Mouse (Mus musculus): ENCODE data around the gene Cryzl2. TPM values are rescaled to one million over a fixed set of nuclear protein-coding genes. Genes with fewer than 3 reads are reported as not detected.

The Cryzl2 gene
- 27.0 and 29.5 TPM in 2 replicates for polyA plus RNA-seq (2015; fragmentation: Nextera tagmentation; extraction: Ambion mirVana)

DNA sequence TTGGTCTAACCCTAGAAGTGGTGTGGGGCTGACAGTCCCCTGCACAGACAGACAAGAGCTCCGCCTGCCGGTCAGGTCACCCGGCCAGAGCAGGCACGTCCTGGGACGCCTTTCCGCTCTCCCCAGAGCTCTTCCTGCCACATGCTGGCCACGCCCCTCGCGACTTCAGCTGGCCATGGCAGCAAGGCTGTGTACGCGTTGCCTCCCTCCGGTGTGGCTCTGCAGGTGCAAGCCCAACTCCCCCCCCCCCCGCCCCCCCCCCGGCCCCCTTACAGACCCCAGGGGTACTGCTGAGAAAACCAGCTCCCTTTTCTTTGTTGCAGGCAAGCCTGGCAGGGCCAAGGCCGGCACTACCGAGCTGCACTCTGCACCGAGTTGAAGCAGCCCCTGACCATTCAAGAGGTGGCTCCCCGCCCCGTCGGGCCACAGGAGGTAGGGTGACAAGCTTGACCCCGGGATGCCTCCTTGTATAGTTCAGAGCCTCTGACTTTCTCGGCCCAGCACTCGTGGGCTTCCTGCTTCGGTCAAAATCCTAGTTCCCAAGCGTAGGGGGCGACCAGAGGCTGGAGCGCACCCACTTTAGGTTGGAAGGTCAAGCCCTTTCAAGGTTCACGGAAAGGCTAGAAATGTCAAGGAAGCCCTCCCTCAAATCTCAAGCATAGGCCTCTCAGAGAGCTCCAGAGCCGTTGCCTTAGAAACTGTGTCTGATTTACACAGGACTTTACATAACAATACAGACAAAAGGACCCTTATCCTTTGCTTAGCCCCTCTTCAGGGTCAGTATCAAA lies at the start of gene Cryzl2:
Gene Cryzl2 (plus strand): TSS at position 157 of the 788 bp plus-strand sequence.
- H3K9ac ChIP-seq = peak within 1 kb of the TSS; percentile 83
- H3K4me1 ChIP-seq = peaks cover 24% of the 10 kb centered on the region
- H3K27me3 ChIP-seq (replicated peaks) = no peaks in the 10 kb centered on the region
- H3K36me3 ChIP-seq = peaks cover 3% of the 10 kb centered on the region; the same call in 1 of the 2 replicates
- 8% methylated on average over 29 of the region's 29 CpGs for WGBS
- peak within 1 kb of the TSS; percentile 74 for H3K4me2 ChIP-seq
- H3K9me3 ChIP-seq = no peaks in the 10 kb centered on the region
- no peak within 1 kb of the TSS for H3K27ac ChIP-seq (replicated peaks)
- ATAC-seq (ENCODE audit: extremely low read depth, insufficient number of reproducible peaks, low FRiP score, low TSS enrichment) = peak; percentile 84
- H3K4me3 ChIP-seq = peak within 1 kb of the TSS; percentile 52

DNA sequence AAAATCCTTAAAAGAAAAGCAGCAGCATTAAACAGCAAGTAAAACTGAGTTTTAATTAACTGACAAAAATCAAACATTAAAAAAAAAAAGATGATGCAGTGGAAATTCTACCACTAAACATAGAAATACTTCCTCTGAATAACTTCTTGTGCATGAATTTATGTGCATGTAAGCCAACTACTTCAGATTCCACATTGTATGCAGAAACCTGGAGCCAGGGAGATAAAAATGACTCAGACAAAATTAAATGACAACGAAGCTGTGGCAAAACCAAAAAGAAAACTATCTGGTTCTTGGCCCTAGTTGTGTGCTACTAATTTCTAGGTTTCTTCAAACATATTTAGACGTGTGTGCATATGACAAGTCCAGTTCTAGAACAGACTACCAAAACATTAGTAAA lies 48.7 kb upstream of the Cryzl2 start:
- H3K4me3 ChIP-seq = no peak overlapping the region
- H3K9me3 ChIP-seq = no peaks in the 10 kb centered on the region
- 59% methylated on average over 2 of the region's 2 CpGs for WGBS
- peak overlapping the region; percentile 80; the same call in 1 of the 2 replicates for H3K4me2 ChIP-seq
- no peaks in the 10 kb centered on the region for H3K36me3 ChIP-seq
- no peak overlapping the region for H3K9ac ChIP-seq
- no peaks in the 10 kb centered on the region for H3K27me3 ChIP-seq (replicated peaks)
- peaks cover 51% of the 10 kb centered on the region for H3K4me1 ChIP-seq
- H3K27ac ChIP-seq (replicated peaks) = no peak overlapping the region
- ATAC-seq (ENCODE audit: extremely low read depth, insufficient number of reproducible peaks, low FRiP score, low TSS enrichment) = no peak

GRCm38 (mm10) chr1:157410937-157411336 lies 47.4 kb upstream of the Cryzl2 start:
- WGBS = 9% methylated on average over 8 of the region's 8 CpGs
- ATAC-seq (ENCODE audit: extremely low read depth, insufficient number of reproducible peaks, low FRiP score, low TSS enrichment) = no peak
- Histone ChIP-seq H3K4me1 (peaks cover 50% of the 10 kb centered on the region), H3K9me3 (no peaks in the 10 kb centered on the region), H3K27ac (replicated peaks) (peak overlapping the region; percentile 95; the same call in 1 of the 2 replicates), H3K4me2 (peak overlapping the region; percentile 80), H3K36me3 (no peaks in the 10 kb centered on the region), H3K9ac (peak overlapping the region; percentile 92), H3K4me3 (peak overlapping the region; percentile 91), H3K27me3 (replicated peaks) (no peaks in the 10 kb centered on the region)

- H3K27ac ChIP-seq (replicated peaks) = peak overlapping the region; percentile 95
- 1% methylated on average over 4 of the region's 4 CpGs for WGBS
- peak overlapping the region; percentile 80 for H3K4me2 ChIP-seq
- no peaks in the 10 kb centered on the region for H3K9me3 ChIP-seq
- H3K4me1 ChIP-seq = peaks cover 51% of the 10 kb centered on the region
- ATAC-seq (ENCODE audit: extremely low read depth, insufficient number of reproducible peaks, low FRiP score, low TSS enrichment) = no peak
- peak overlapping the region; percentile 92 for H3K9ac ChIP-seq
- no peaks in the 10 kb centered on the region for H3K27me3 ChIP-seq (replicated peaks)
- H3K36me3 ChIP-seq = no peaks in the 10 kb centered on the region
- peak overlapping the region; percentile 91 for H3K4me3 ChIP-seq
Measured at GRCm38 (mm10) chr1:157411341-157411710, 47.1 kb upstream of the Cryzl2 start.

DNA sequence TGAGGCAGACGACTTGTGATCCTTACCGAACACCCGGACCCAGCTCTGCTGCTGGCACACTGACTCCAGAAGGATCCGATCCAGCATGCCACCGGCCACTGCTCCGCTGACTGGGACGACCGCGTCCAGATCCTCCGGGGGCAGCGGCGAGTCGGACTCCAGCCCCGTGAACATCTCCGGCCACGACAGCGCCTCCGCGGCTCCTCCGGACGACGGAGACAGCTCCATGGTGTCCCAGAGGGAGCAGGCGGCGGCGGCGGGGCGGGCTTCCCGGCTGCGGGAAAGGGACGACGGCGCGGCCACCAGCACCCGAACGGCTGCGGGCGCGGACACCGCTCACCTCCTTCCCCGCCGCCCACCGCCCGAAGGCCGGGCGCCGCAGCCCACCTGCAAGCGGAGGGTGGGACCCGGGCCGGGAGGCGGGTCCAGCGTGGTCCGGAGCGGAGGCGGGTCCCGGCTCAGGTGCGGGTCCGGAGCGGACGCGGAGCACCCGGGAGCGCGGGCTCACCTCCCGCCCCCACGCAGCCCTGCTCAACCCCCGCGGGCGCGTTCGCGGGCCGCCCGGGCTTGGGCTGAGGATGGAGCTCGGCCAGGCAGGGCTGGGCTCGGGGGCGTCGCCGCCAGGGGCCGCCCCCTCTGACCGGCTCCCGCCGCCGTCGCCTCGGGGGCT lies 46.5 kb upstream of the Cryzl2 start:
- Histone ChIP-seq H3K4me3 (peak overlapping the region; percentile 91), H3K4me1 (peaks cover 56% of the 10 kb centered on the region), H3K27me3 (replicated peaks) (no peaks in the 10 kb centered on the region), H3K9me3 (no peaks in the 10 kb centered on the region), H3K4me2 (peak overlapping the region; percentile 80), H3K27ac (replicated peaks) (peak overlapping the region; percentile 95), H3K36me3 (no peaks in the 10 kb centered on the region), H3K9ac (peak overlapping the region; percentile 92)
- WGBS = under 1% methylated on average over 58 of the region's 85 CpGs
- ATAC-seq (ENCODE audit: extremely low read depth, insufficient number of reproducible peaks, low FRiP score, low TSS enrichment) = peak; percentile 82

- peak within 1 kb of the TSS; percentile 92 for H3K9ac ChIP-seq
- H3K27me3 ChIP-seq (replicated peaks) = no peaks in the 10 kb centered on the region
- no peaks in the 10 kb centered on the region for H3K9me3 ChIP-seq
- peak within 1 kb of the TSS; percentile 80 for H3K4me2 ChIP-seq
- WGBS = 1% methylated on average over 62 of the region's 62 CpGs
- peak within 1 kb of the TSS; percentile 95 for H3K27ac ChIP-seq (replicated peaks)
- H3K36me3 ChIP-seq = no peaks in the 10 kb centered on the region
- ATAC-seq (ENCODE audit: extremely low read depth, insufficient number of reproducible peaks, low FRiP score, low TSS enrichment) = peak; percentile 87
- H3K4me3 ChIP-seq = peak within 1 kb of the TSS; percentile 91
- peaks cover 58% of the 10 kb centered on the region for H3K4me1 ChIP-seq
Measured at GRCm38 (mm10) chr1:157412454-157413369, 45.7 kb upstream of the Cryzl2 start, which contains the start of gene Rasal2. Gene Rasal2 (minus strand): TSS chr1:157412595.

- Histone ChIP-seq H3K36me3 (peaks cover 15% of the 10 kb centered on the region), H3K4me3 (no peak overlapping the region), H3K27ac (replicated peaks) (peak overlapping the region; percentile 13; the same call in 1 of the 2 replicates), H3K4me2 (no peak overlapping the region), H3K4me1 (peaks cover 41% of the 10 kb centered on the region), H3K27me3 (replicated peaks) (no peaks in the 10 kb centered on the region), H3K9ac (no peak overlapping the region), H3K9me3 (no peaks in the 10 kb centered on the region)
- no peak for ATAC-seq (ENCODE audit: extremely low read depth, insufficient number of reproducible peaks, low FRiP score, low TSS enrichment)
- WGBS = 38% methylated on average over 3 of the region's 3 CpGs
Measured at GRCm38 (mm10) chr1:157415771-157416170, 42.6 kb upstream of the Cryzl2 start.

GRCm38 (mm10) chr1:157416628-157417027 lies 41.7 kb upstream of the Cryzl2 start:
- Histone ChIP-seq H3K36me3 (peaks cover 15% of the 10 kb centered on the region), H3K4me3 (no peak overlapping the region), H3K27me3 (replicated peaks) (no peaks in the 10 kb centered on the region), H3K9me3 (no peaks in the 10 kb centered on the region), H3K4me1 (peaks cover 35% of the 10 kb centered on the region), H3K27ac (replicated peaks) (peak overlapping the region; percentile 26; the same call in 1 of the 2 replicates), H3K9ac (no peak overlapping the region), H3K4me2 (no peak overlapping the region)
- WGBS = 67% methylated on average over 2 of the region's 2 CpGs
- ATAC-seq (ENCODE audit: extremely low read depth, insufficient number of reproducible peaks, low FRiP score, low TSS enrichment) = no peak

DNA sequence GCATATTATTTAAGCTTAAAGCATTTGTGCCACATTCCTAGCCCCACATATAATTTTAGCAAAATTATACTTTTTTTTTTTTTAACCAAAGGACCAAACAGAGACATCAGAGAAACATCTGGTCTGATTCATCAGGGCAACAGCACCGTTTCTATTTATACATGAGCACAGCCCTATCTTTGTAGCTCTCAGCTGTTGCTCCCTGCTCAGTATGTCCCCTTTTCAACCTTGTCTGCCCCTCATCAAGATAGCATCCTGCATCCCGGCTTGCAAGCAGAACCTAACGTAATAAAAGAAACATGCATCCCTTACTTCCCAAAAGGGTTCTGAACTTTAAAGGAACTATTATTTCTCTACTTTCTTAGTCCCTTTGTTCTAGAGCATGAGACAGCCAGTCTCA lies 41.0 kb upstream of the Cryzl2 start:
- H3K4me1 ChIP-seq = peaks cover 35% of the 10 kb centered on the region
- H3K36me3 ChIP-seq = peaks cover 15% of the 10 kb centered on the region
- peak overlapping the region; percentile 45 for H3K4me2 ChIP-seq
- ATAC-seq (ENCODE audit: extremely low read depth, insufficient number of reproducible peaks, low FRiP score, low TSS enrichment) = no peak
- H3K4me3 ChIP-seq = no peak overlapping the region
- H3K9ac ChIP-seq = no peak overlapping the region; the same call in 1 of the 2 replicates
- H3K9me3 ChIP-seq = no peaks in the 10 kb centered on the region
- 11% methylated on average over 3 of the region's 3 CpGs for WGBS
- peak overlapping the region; percentile 76 for H3K27ac ChIP-seq (replicated peaks)
- no peaks in the 10 kb centered on the region for H3K27me3 ChIP-seq (replicated peaks)

DNA sequence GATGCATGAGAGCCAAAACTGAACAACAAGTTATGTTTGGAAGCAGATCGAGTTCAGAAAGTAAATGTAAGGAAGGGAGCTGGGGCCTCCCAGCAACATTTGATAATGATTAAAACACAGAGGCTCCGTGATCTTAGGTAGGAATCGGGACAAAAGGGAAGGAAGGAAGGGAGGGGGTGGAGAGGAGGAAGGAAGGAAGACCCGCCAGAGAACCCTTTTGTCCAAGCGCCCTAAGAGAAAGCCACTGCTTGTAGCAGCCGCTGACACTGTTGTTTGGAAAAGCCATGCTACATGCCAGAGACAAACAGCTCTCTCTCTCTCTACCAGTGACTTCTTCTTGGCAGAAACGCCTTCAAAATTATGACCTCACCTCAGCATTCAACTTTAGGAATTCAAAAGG lies 40.5 kb upstream of the Cryzl2 start:
- H3K9ac ChIP-seq = no peak overlapping the region; the same call in 1 of the 2 replicates
- H3K27ac ChIP-seq (replicated peaks) = peak overlapping the region; percentile 76

More for the DNA sequence above, 40.5 kb upstream of the Cryzl2 start:
- H3K9me3 ChIP-seq = no peaks in the 10 kb centered on the region
- WGBS = 36% methylated on average over 7 of the region's 7 CpGs
- peak overlapping the region; percentile 45 for H3K4me2 ChIP-seq
- no peak overlapping the region for H3K4me3 ChIP-seq
- H3K4me1 ChIP-seq = peaks cover 35% of the 10 kb centered on the region
- H3K36me3 ChIP-seq = peaks cover 15% of the 10 kb centered on the region
- no peak for ATAC-seq (ENCODE audit: extremely low read depth, insufficient number of reproducible peaks, low FRiP score, low TSS enrichment)
- H3K27me3 ChIP-seq (replicated peaks) = no peaks in the 10 kb centered on the region

Data from heart, embryonic 13.5 days (tissue).